Mouse (Mus musculus) lung, postnatal 0 days (tissue): ENCODE data around the gene Samsn1.

ENCODE experiments used
- CTCF ChIP-seq: IDR thresholded peaks from 2 replicates; pipeline ENCODE4 v1.5.1; 2016; ENCODE audit warnings: antibody characterized with exemption, mild to moderate bottlenecking
- EP300 ChIP-seq: IDR thresholded peaks from 2 replicates; pipeline ENCODE4 v1.6.1; 2016; ENCODE audit warnings: antibody characterized with exemption, mild to moderate bottlenecking, control low read depth

- no peak for TF ChIP-seq CTCF
- TF ChIP-seq EP300 = no peak
Measured at GRCm38 (mm10) chr16:75906260-75906659, 115.8 kb downstream of the Samsn1 start.
